Mouse (Mus musculus): ENCODE data around the gene Marf1. TPM values are rescaled to one million over a fixed set of nuclear protein-coding genes. Genes with fewer than 3 reads are reported as not detected.
"Not testable (repeated sequence)": the region's sequence is repeated elsewhere in the genome, so short reads cannot be mapped to it uniquely, and the experiment has no call there.

The Marf1 gene
- total RNA-seq, 1 experiment from 2014 or later: 150 TPM

DNA sequence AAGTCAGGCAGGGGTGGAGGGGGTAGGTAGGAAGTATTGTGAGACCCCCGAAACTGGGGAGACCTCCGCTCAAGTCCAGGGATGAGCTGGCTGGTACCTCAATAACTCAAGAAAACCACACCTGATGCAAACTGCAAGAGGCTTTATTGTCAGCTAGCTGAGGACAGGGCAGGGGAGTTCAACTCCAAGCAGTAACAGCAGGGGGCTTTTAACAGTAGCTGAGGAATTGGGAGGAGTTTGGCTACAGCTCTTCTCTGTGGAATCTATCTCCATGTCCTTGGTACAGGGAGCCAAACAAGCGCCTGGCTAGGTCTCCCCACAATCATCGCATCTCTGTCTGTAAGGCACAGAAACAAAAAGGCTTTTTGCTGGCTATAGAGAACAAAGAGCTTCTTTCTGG is 96.6 kb downstream of the Marf1 start:
- not testable (repeated sequence) for DNase-seq

DNA sequence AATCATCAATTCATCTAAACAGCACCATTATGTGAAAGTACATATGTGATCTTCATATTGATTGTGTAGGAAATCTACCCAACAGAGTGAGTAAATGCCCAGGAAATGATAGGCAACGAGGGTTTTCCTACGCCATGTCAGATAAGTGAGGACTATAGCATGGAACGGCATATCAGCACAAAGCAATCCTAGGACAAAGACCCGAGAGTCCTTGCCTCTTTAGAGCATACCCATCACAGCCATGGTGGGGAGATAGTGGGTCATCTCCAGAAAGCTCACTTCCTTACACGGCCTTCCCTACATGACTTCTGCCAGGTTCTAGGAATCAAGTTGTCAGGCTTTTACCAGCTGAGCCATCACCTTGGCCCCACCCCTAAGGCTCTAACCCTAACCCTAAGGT is 103.3 kb downstream of the Marf1 start:
- no peak for DNase-seq

Small RNA genes within 50 kb of the gene (microRNA-seq; reads per million reads assigned to microRNA genes)
- gene Gm27671 (0 reads per million in 2 experiments), gene Mir484 (1,199 to 1,719 reads per million in 2 experiments)

Other genes with a start within 250 kb of the Marf1 start
- 1.5 and 1.9 TPM in 2 replicates for gene 2900011O08Rik, start 176.7 kb downstream of the Marf1 start, total RNA-seq (2021)
- 0.94 TPM in 1 of 2 replicates, not detected in the other for gene Ifitm7, start 176.5 kb downstream of the Marf1 start, total RNA-seq (2021)
- gene Nde1, start 76 bp downstream of the Marf1 start, total RNA-seq (2021): 46.0 and 51.3 TPM in 2 replicates
- 4.0 and 4.1 TPM in 2 replicates for gene Myh11, start 128.0 kb upstream of the Marf1 start, total RNA-seq (2021)
- gene Fopnl, start 154.1 kb upstream of the Marf1 start, total RNA-seq (2021): 52.7 and 59.6 TPM in 2 replicates
- 14.7 and 26.0 TPM in 2 replicates for gene Abcc1, start 198.2 kb upstream of the Marf1 start, total RNA-seq (2021)

Data from adrenal gland, postnatal 25 days (tissue).